In the genomic region with DNA sequence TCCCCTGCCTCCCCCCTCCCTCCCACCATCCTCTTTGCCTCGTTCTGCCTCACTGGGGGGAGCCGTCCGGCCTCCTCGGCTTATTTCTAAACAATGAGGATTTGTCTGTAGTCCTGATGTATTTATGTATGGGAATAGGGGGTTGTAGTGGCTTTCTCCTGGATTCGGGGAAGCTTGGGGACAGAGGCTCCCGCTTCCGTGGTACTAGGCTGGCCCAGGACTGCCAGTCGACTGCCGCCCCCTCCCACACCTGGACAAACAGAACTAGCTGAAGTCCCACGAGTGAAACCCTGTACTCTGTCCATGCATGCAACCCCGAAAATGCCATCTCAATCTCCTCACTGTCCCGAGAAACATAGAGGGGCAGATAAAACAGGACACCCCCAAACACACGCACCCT, we compare ENCODE assay signal across 20 mouse cellular contexts. TPM values are rescaled to one million over a fixed set of nuclear protein-coding genes. Genes with fewer than 3 reads are reported as not detected.
DNase-seq lines count a peak whose midpoint lies in the region; ATAC-seq and TF ChIP-seq lines count a peak whose summit lies in the region.
"Had no signal": no experiment of that assay in that cellular context is flagged by ENCODE, and none has a peak within 500 bp of the region (broad histone marks: within the 10 kb centered on the region; RNA-seq: fewer than 3 reads in every experiment).

No protein-coding gene starts in this region.

- no peaks in the 10 kb centered on the region for H3K9me3 ChIP-seq in forebrain, embryonic 11.5 days (ENCODE audit: control insufficient read depth, low read length)
- no peaks in the 10 kb centered on the region for H3K9me3 ChIP-seq in forebrain, postnatal 0 days (ENCODE audit: low read length)
- H3K9me3 ChIP-seq in megakaryocyte, embryonic 14.5 days = no peaks in the 10 kb centered on the region
- no peaks in the 10 kb centered on the region for H3K9me3 ChIP-seq in neural tube, embryonic 12.5 days
- H3K9me3 ChIP-seq: liver, embryonic 15.5 days had no signal

- H3K9ac ChIP-seq in forebrain, embryonic 11.5 days (ENCODE audit: low read length) = no peak overlapping the region
- no peak overlapping the region for H3K9ac ChIP-seq in forebrain, postnatal 0 days
- H3K9ac ChIP-seq in neural tube, embryonic 12.5 days = no peak overlapping the region
- H3K9ac ChIP-seq: liver, embryonic 15.5 days had no signal

- peaks cover 18% of the 10 kb centered on the region for H3K4me1 ChIP-seq in forebrain, embryonic 11.5 days (replicated peaks; ENCODE audit: control insufficient read depth, insufficient read depth, low read length)
- no peaks in the 10 kb centered on the region for H3K4me1 ChIP-seq in forebrain, postnatal 0 days (ENCODE audit: insufficient read depth)
- H3K4me1 ChIP-seq in megakaryocyte, embryonic 14.5 days = peaks cover 72% of the 10 kb centered on the region
- peaks cover 25% of the 10 kb centered on the region for H3K4me1 ChIP-seq in neural tube, embryonic 12.5 days

- peak; percentile 54 for DNase-seq in forebrain, embryonic 11.5 days (ENCODE audit: low spot score)
- DNase-seq in forebrain, postnatal 0 days = no peak
- peak; percentile 5 for DNase-seq in induced T-regulatory cell, adult 2 months (ENCODE audit: low read depth)
- DNase-seq in gastrocnemius, postnatal 10 days = no peak
- DNase-seq in B cell, adult 2 months = no peak
- DNase-seq: adrenal gland, postnatal 10 days; cerebellum, adult 11-12 months; cerebellum, postnatal 25 days; heart, postnatal 14 days; left cerebral cortex, postnatal 4 days; lung, postnatal 10 days; right cerebral cortex, adult 18-20 months had no signal

- no peaks in the 10 kb centered on the region for H3K36me3 ChIP-seq in forebrain, embryonic 11.5 days (ENCODE audit: control insufficient read depth, insufficient read depth, low read length)
- no peaks in the 10 kb centered on the region for H3K36me3 ChIP-seq in forebrain, postnatal 0 days (ENCODE audit: insufficient read depth)
- H3K36me3 ChIP-seq in megakaryocyte, embryonic 14.5 days (replicated peaks; ENCODE audit: low read length) = no peaks in the 10 kb centered on the region
- H3K36me3 ChIP-seq in neural tube, embryonic 12.5 days = no peaks in the 10 kb centered on the region
- H3K36me3 ChIP-seq: liver, embryonic 15.5 days had no signal

- H3K27me3 ChIP-seq in forebrain, embryonic 11.5 days (ENCODE audit: control insufficient read depth, insufficient read depth, low read length) = peaks cover 98% of the 10 kb centered on the region
- H3K27me3 ChIP-seq in forebrain, postnatal 0 days (ENCODE audit: insufficient read depth, low read length) = peaks cover 96% of the 10 kb centered on the region
- H3K27me3 ChIP-seq in megakaryocyte, embryonic 14.5 days (replicated peaks) = peaks cover 89% of the 10 kb centered on the region
- peaks cover 99% of the 10 kb centered on the region for H3K27me3 ChIP-seq in neural tube, embryonic 12.5 days (replicated peaks)

- no peak overlapping the region for H3K4me2 ChIP-seq in forebrain, embryonic 11.5 days (ENCODE audit: low read depth, low read length, severe bottlenecking)
- no peak overlapping the region for H3K4me2 ChIP-seq in forebrain, postnatal 0 days (ENCODE audit: low read depth)
- H3K4me2 ChIP-seq in neural tube, embryonic 12.5 days (replicated peaks) = peak overlapping the region; percentile 31
- H3K4me2 ChIP-seq: liver, embryonic 15.5 days had no signal

- no peak for TF ChIP-seq CTCF in forebrain, postnatal 0 days (IDR thresholded peaks at IDR 0.05; ENCODE audit: low read depth)

- ATAC-seq in forebrain, embryonic 11.5 days (replicated peaks; ENCODE audit: low FRiP score) = no peak
- ATAC-seq in forebrain, postnatal 0 days = no peak
- no peak for ATAC-seq in megakaryocyte, adult 5-6 weeks (ENCODE audit: poor library complexity, severe bottlenecking)
- ATAC-seq in neural tube, embryonic 12.5 days (ENCODE audit: low FRiP score, low read depth) = no peak
- ATAC-seq: forebrain, embryonic 16.5 days; intestine, postnatal 0 days had no signal

- H3K4me3 ChIP-seq in forebrain, embryonic 11.5 days (ENCODE audit: low read depth, low read length) = no peak overlapping the region
- H3K4me3 ChIP-seq in forebrain, postnatal 0 days (ENCODE audit: low read depth, low read length) = no peak overlapping the region; the same call in 1 of the 2 replicates
- H3K4me3 ChIP-seq in megakaryocyte, embryonic 14.5 days (replicated peaks) = peak overlapping the region; percentile 28
- H3K4me3 ChIP-seq in neural tube, embryonic 12.5 days = no peak overlapping the region
- H3K4me3 ChIP-seq: liver, embryonic 15.5 days had no signal

- no peak overlapping the region for H3K27ac ChIP-seq in forebrain, embryonic 11.5 days (ENCODE audit: low read depth, low read length)
- no peak overlapping the region for H3K27ac ChIP-seq in forebrain, postnatal 0 days (ENCODE audit: low read depth, low read length)
- H3K27ac ChIP-seq in neural tube, embryonic 12.5 days = no peak overlapping the region
- H3K27ac ChIP-seq: kidney, postnatal 0 days; liver, embryonic 15.5 days had no signal

- under 1% methylated on average over 13 of the region's 13 CpGs for WGBS in forebrain, embryonic 11.5 days
- under 1% methylated on average over 13 of the region's 13 CpGs for WGBS in forebrain, postnatal 0 days
- under 1% methylated on average over 13 of the region's 13 CpGs for WGBS in neural tube, embryonic 12.5 days

RNA-seq across cellular contexts. Expression of a gene that starts 3.4 kb away (rescaled TPM):
- 11.0 and 12.6 TPM in 2 replicates for polyA plus RNA-seq in forebrain, embryonic 11.5 days (2014; fragmentation: Nextera tagmentation; extraction: Ambion mirVana)
- total RNA-seq in forebrain, postnatal 0 days (2014; rRNA removed) = 0.62 and 0.77 TPM in 2 replicates
- 0.65 TPM in 2 replicates for polyA plus RNA-seq in forebrain, postnatal 0 days (2015; fragmentation: Nextera tagmentation; extraction: Ambion mirVana)
- 2.6 and 8.1 TPM in 2 replicates for polyA plus RNA-seq in megakaryocyte, embryonic 14.5 days (2012; ENCODE audit: insufficient read depth, low replicate concordance)
- 0.04 and 0.11 TPM in 2 replicates for total RNA-seq in megakaryocyte, adult 5-6 weeks (2015)
- not detected in 2 replicates for total RNA-seq in megakaryocyte, adult 5-6 weeks (2017)
- polyA plus RNA-seq in neural tube, embryonic 12.5 days (2016; fragmentation: Nextera tagmentation; extraction: Ambion mirVana) = 30.5 and 36.7 TPM in 2 replicates
- 10 to 100 TPM; 38.1 to 44.1 TPM for total RNA-seq in gastrocnemius, postnatal 10 days (2021)
- total RNA-seq: monocyte, adult 5-6 weeks had no signal
- polyA plus RNA-seq: intestine, postnatal 0 days had no signal

Comparison
In these comparisons a context has a peak if more than half of its experiments do, and no peak if none do; other contexts are left out.
1. DNase-seq: peak in forebrain, embryonic 11.5 days (single experiment) and induced T-regulatory cell, adult 2 months (single experiment); none in forebrain, postnatal 0 days (single experiment), gastrocnemius, postnatal 10 days (single experiment) and B cell, adult 2 months (0 of 2).